Mouse (Mus musculus): ENCODE results near the gene Ets2.
"Not testable (repeated sequence)": the region's sequence is repeated elsewhere in the genome, so short reads cannot be mapped to it uniquely, and the experiment has no call there.

GRCm38 (mm10) chr16:95713077-95713476 lies 11.2 kb downstream of the Ets2 start:
- not testable (repeated sequence) for TF ChIP-seq CTCF, EP300 (IDR thresholded peaks at IDR 0.05; ENCODE audit: low read depth)
